Mouse (Mus musculus) neural tube, embryonic 14.5 days (tissue): ENCODE measurements around the gene Usp38. TPM values are rescaled to one million over a fixed set of nuclear protein-coding genes. Genes with fewer than 3 reads are reported as not detected.

Experiments
- ATAC-seq: fragments of 200-750 bp; cut with Nextera tagmentation; 2 replicates; pipeline ENCODE4 v1.8.0; 2017; ENCODE audit warnings: low read depth, mild to moderate bottlenecking, moderate TSS enrichment, moderate library complexity
- H3K27ac ChIP-seq: fragments of 300-500 bp; sonication (generic); 2 replicates; pipeline ENCODE4 v1.5.1; 2014; ENCODE audit warnings: low read depth, mild to moderate bottlenecking, control low read depth, low read length, moderate library complexity, mixed read lengths
- H3K27me3 ChIP-seq: fragments of 300-500 bp; sonication (generic); 2 replicates; pipeline ENCODE4 v1.6.1; 2014; ENCODE audit warnings: low read length; ENCODE audit not compliant: control insufficient read depth, insufficient read depth
- H3K36me3 ChIP-seq: fragments of 300-500 bp; sonication (generic); 2 replicates; pipeline ENCODE4 v1.6.1; 2014; ENCODE audit warnings: low read length, mixed read lengths; ENCODE audit not compliant: control insufficient read depth, insufficient read depth
- H3K4me1 ChIP-seq: fragments of 300-500 bp; sonication (generic); 2 replicates; pipeline ENCODE4 v1.6.1; 2014; ENCODE audit warnings: low read length; ENCODE audit not compliant: control insufficient read depth, insufficient read depth
- H3K4me2 ChIP-seq: fragments of 300-500 bp; sonication (generic); 2 replicates; pipeline ENCODE4 v1.6.1; 2014; ENCODE audit warnings: mild to moderate bottlenecking, low read depth, low read length, control low read depth
- H3K4me3 ChIP-seq: fragments of 300-500 bp; sonication (generic); 2 replicates; pipeline ENCODE4 v1.5.1; 2014; ENCODE audit warnings: low read depth, low read length, control low read depth, mixed read lengths
- H3K9ac ChIP-seq: fragments of 300-500 bp; sonication (generic); replicated peaks from 2 replicates; pipeline ENCODE4 v1.6.1; 2014; ENCODE audit warnings: low read depth, mild to moderate bottlenecking, control low read depth, low read length, mixed read lengths
- H3K9me3 ChIP-seq: fragments of 300-500 bp; sonication (generic); 2 replicates; pipeline ENCODE4 v1.6.1; 2016; ENCODE audit warnings: low read length; ENCODE audit not compliant: control insufficient read depth
- WGBS: fragments of 180-500 bp; shearing (Covaris S2); extraction: QIAGEN DNeasy Blood & Tissue Kit; methylation state at CpG from one replicate; pipeline ENCODE4 v1.1.7; 2014; 5-methylcytosine and 5-hydroxymethylcytosine counted together
- polyA plus RNA-seq: library from polyadenylated mRNA; unstranded; fragments of >200 nt; fragmentation: Nextera tagmentation; extraction: Ambion mirVana; gene quantifications from 2 replicates; pipeline ENCODE4 v1.2.1, GENCODE M21; 2014

Usp38 gene
- polyA plus RNA-seq, 1 experiment from 2014 or later, result 23.6 TPM

GRCm38 (mm10) chr8:80971150-80971549 lies 43.6 kb downstream of the Usp38 start:
- 81% methylated on average over 8 of the region's 9 CpGs for WGBS
- no peak for ATAC-seq
- H3K9ac ChIP-seq, result no peak overlapping the region
- H3K27ac ChIP-seq, result no peak overlapping the region
- no peak overlapping the region for H3K4me3 ChIP-seq
- no peaks in the 10 kb centered on the region for H3K4me1 ChIP-seq
- H3K27me3 ChIP-seq, result no peaks in the 10 kb centered on the region
- H3K9me3 ChIP-seq, result no peaks in the 10 kb centered on the region
- no peak overlapping the region for H3K4me2 ChIP-seq
- H3K36me3 ChIP-seq, result no peaks in the 10 kb centered on the region

- 85% methylated on average over 11 of the region's 11 CpGs for whole genome bisulfite sequencing
- H3K27ac ChIP-seq, result no peak overlapping the region
- H3K4me2 ChIP-seq, result no peak overlapping the region
- no peaks in the 10 kb centered on the region for H3K36me3 ChIP-seq
- no peaks in the 10 kb centered on the region for H3K27me3 ChIP-seq
- H3K4me1 ChIP-seq, result no peaks in the 10 kb centered on the region
- no peak overlapping the region for H3K9ac ChIP-seq
- no peaks in the 10 kb centered on the region for H3K9me3 ChIP-seq
- no peak for ATAC-seq
- H3K4me3 ChIP-seq, result no peak overlapping the region
Measured at GRCm38 (mm10) chr8:80970000-80970685, 44.6 kb downstream of the Usp38 start.

- Histone ChIP-seq H3K36me3 (no peaks in the 10 kb centered on the region), H3K9me3 (no peaks in the 10 kb centered on the region), H3K9ac (no peak overlapping the region), H3K4me2 (no peak overlapping the region), H3K4me3 (no peak overlapping the region), H3K27me3 (no peaks in the 10 kb centered on the region), H3K4me1 (no peaks in the 10 kb centered on the region), H3K27ac (no peak overlapping the region)
- 94% methylated on average over 5 of the region's 5 CpGs for WGBS
- no peak for ATAC-seq
Measured at GRCm38 (mm10) chr8:80969423-80969822, 45.3 kb downstream of the Usp38 start.

- no peaks in the 10 kb centered on the region for H3K27me3 ChIP-seq
- H3K9me3 ChIP-seq, result no peaks in the 10 kb centered on the region
- no peaks in the 10 kb centered on the region for H3K4me1 ChIP-seq
- WGBS, result 92% methylated on average over 3 of the region's 3 CpGs
- H3K27ac ChIP-seq, result no peak overlapping the region
- ATAC-seq, result no peak
- H3K9ac ChIP-seq, result no peak overlapping the region
- H3K4me3 ChIP-seq, result no peak overlapping the region
- no peaks in the 10 kb centered on the region for H3K36me3 ChIP-seq
- no peak overlapping the region for H3K4me2 ChIP-seq
Measured at GRCm38 (mm10) chr8:80963095-80963494, 51.6 kb downstream of the Usp38 start.

DNA sequence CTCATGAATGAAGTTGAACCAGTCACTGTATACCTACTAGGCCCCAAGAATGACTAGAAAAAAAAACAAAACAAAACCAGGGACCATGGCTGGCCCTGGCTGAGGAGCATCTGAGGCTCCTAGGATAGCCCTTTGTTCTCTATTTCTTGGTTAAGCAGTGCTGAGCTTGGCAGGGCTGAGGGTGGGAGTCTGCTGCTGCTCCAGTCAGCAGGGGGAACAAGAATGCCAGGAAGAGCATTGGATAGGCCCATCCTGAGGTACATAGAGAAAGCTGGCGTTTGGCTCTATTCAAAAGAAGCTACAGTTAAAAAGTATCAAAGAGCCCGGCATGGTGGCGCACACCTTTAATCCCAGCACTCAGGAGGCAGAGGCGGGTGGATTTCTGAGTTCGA lies 52.1 kb downstream of the Usp38 start:
- 88% methylated on average over 5 of the region's 5 CpGs for WGBS
- no peaks in the 10 kb centered on the region for H3K36me3 ChIP-seq
- ATAC-seq, result no peak
- H3K9me3 ChIP-seq, result no peaks in the 10 kb centered on the region
- no peak overlapping the region for H3K27ac ChIP-seq
- H3K4me1 ChIP-seq, result no peaks in the 10 kb centered on the region
- no peak overlapping the region for H3K9ac ChIP-seq
- H3K27me3 ChIP-seq, result no peaks in the 10 kb centered on the region
- H3K4me2 ChIP-seq, result no peak overlapping the region
- H3K4me3 ChIP-seq, result no peak overlapping the region

DNA sequence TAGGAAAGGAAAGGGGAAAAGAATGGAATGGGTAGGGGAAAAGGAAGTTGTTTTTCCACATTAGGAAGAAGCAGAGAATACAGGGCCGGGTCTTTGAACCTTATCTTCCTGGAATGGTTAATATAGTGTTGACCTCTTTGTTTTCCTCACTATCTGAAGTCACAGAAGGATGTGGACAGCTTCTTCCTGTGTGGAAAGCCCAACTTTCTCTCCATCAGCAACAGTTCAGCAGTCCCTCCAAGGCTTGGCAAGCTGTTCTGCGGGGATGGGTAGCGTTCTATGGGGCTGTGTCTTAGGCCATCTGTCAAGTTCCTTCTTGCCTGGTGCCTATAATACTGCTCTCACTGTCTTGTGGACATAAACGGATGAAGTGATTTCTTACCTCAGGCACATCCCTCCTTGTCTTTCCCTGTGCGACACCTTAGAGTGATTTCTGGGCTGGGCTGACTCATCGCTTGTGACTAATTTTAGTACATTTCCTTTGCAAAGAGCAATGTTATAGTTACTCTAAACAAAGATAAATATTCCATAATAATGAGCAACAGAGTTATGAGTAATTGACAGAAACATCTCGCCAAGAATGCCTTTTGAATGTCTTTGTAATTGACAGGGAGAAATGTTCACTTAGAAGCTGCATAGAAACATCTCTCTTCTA lies 52.7 kb downstream of the Usp38 start:
- no peaks in the 10 kb centered on the region for H3K36me3 ChIP-seq
- H3K27ac ChIP-seq, result no peak overlapping the region
- no peaks in the 10 kb centered on the region for H3K27me3 ChIP-seq
- no peaks in the 10 kb centered on the region for H3K9me3 ChIP-seq
- H3K4me3 ChIP-seq, result no peak overlapping the region
- H3K4me1 ChIP-seq, result no peaks in the 10 kb centered on the region
- no peak for ATAC-seq
- WGBS, result 87% methylated on average over 7 of the region's 7 CpGs
- H3K9ac ChIP-seq, result no peak overlapping the region
- no peak overlapping the region for H3K4me2 ChIP-seq

DNA sequence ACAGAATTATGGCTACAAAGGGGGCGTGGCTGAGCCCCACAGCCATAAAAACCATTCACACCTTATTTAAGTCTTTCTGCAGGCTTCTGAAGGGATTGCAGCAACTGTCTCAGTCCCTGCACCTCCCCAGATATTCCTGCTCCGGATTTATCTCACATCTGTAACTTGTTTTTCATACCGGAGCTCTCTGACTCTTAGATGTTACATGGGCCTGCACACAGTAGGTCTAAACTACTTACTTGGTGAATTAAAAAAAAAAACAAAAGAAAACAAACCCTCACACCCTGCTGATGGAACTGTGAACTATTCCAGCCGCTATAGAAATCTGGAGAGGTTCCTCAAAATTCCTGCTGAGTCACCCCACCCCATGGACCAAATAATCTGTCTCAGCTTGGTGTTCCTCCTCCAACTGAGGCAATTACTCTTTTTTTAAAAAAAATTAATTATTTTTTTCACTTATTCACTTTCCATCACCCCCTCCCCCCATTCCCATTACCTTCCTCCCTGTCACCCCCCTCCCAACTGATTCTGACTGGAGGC lies 53.6 kb downstream of the Usp38 start:
- no peak for ATAC-seq
- Histone ChIP-seq H3K9me3 (no peaks in the 10 kb centered on the region), H3K4me1 (no peaks in the 10 kb centered on the region), H3K4me3 (no peak overlapping the region), H3K27me3 (no peaks in the 10 kb centered on the region), H3K4me2 (no peak overlapping the region), H3K27ac (no peak overlapping the region), H3K36me3 (no peaks in the 10 kb centered on the region), H3K9ac (no peak overlapping the region)
- 73% methylated on average over 4 of the region's 4 CpGs for WGBS

DNA sequence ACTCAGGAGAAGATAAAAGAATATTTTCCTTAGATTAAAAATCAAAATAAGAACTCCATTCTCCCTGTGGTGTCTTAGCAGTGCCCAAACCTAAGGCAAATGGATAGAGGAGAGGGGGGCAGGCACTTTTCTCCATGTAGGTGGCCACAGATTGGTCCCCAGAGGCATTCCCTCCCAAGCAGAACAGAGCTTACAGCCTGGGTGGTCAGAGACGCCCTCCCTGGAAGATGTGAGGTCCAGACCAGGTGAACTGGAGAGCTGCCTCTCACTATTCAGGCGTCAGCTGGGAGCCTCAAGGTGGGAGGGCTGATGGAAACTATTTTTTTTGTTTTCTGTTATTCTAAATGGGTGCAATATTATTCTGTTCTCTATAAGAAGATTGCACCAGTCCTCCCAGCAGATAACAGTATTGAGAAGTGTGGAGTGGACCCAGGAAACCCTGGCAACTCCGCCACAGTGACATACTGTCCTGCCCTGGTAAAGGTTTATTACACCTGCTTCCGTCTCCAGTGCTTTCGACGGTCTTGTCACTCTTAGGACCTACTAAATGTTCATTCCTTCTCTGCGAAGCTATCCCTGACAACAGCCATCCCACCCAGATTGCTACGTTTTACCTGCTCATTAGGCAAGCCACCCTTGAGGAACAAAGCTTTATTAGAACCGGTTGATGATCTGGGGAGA lies 55.0 kb downstream of the Usp38 start:
- no peaks in the 10 kb centered on the region for H3K36me3 ChIP-seq
- no peak overlapping the region for H3K4me2 ChIP-seq
- no peak for ATAC-seq
- no peaks in the 10 kb centered on the region for H3K27me3 ChIP-seq
- H3K4me3 ChIP-seq, result no peak overlapping the region
- no peak overlapping the region for H3K27ac ChIP-seq
- H3K9ac ChIP-seq, result no peak overlapping the region
- H3K9me3 ChIP-seq, result peaks cover 4% of the 10 kb centered on the region; the same call in 1 of the 2 replicates
- no peaks in the 10 kb centered on the region for H3K4me1 ChIP-seq
- 72% methylated on average over 9 of the region's 9 CpGs for WGBS

DNA sequence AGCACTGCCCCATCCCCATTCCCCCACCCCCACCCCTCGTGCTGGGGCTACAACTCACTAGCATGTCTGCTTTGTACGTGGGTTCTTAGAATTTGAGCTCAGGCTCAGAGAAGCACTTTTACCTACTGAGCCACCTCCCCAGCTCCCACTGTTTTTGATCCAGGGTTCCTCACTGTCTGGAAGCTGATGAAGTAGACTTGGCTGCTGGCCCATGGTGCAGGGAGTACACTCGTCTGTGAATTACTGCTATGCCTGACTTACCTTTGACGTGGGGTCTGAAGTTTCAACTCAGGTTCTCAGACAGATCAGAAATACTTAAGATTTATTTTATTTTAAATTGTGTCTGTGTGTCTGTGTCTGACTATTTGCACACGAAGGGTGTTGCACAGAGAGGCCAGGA lies 57.0 kb downstream of the Usp38 start:
- H3K27me3 ChIP-seq, result no peaks in the 10 kb centered on the region
- ATAC-seq, result no peak
- peaks cover 4% of the 10 kb centered on the region; the same call in 1 of the 2 replicates for H3K9me3 ChIP-seq
- no peak overlapping the region for H3K4me2 ChIP-seq
- no peaks in the 10 kb centered on the region for H3K36me3 ChIP-seq
- H3K4me1 ChIP-seq, result no peaks in the 10 kb centered on the region
- WGBS, result 71% methylated on average over 5 of the region's 5 CpGs
- H3K4me3 ChIP-seq, result no peak overlapping the region
- H3K27ac ChIP-seq, result no peak overlapping the region
- no peak overlapping the region for H3K9ac ChIP-seq
